Mouse (Mus musculus) limb, embryonic 13.5 days (tissue): ENCODE results near the gene Cfap54. TPM values are rescaled to one million over a fixed set of nuclear protein-coding genes. Genes with fewer than 3 reads are reported as not detected.

Experiments used
- ATAC-seq: fragments of 200-750 bp; cut with Nextera tagmentation; 2 replicates; pipeline ENCODE4 v1.8.0; 2017; ENCODE audit warnings: low read depth, moderate number of reproducible peaks, moderate TSS enrichment; ENCODE audit not compliant: low FRiP score
- H3K27ac ChIP-seq: fragments of 300-500 bp; sonication (generic); 2 replicates; pipeline ENCODE4 v1.5.1; 2015; ENCODE audit warnings: inconsistent platforms, mild to moderate bottlenecking, moderate library complexity
- H3K27me3 ChIP-seq: fragments of 300-500 bp; sonication (generic); 2 replicates; pipeline ENCODE4 v1.6.1; 2015; ENCODE audit warnings: mild to moderate bottlenecking, inconsistent platforms
- H3K36me3 ChIP-seq: fragments of 300-500 bp; sonication (generic); 2 replicates; pipeline ENCODE4 v1.6.1; 2015; ENCODE audit warnings: inconsistent platforms, mild to moderate bottlenecking, moderate library complexity
- H3K4me1 ChIP-seq: fragments of 300-500 bp; sonication (generic); 2 replicates; pipeline ENCODE4 v1.6.1; 2015; ENCODE audit warnings: inconsistent platforms
- H3K4me2 ChIP-seq: fragments of 300-500 bp; sonication (generic); replicated peaks from 2 replicates; pipeline ENCODE4 v1.6.1; 2015; ENCODE audit warnings: inconsistent platforms, mild to moderate bottlenecking, moderate library complexity
- H3K4me3 ChIP-seq: fragments of 300-500 bp; sonication (generic); 2 replicates; pipeline ENCODE4 v1.5.1; 2015; ENCODE audit warnings: moderate library complexity, mild to moderate bottlenecking, inconsistent platforms
- H3K9ac ChIP-seq: fragments of 300-500 bp; sonication (generic); 2 replicates; pipeline ENCODE4 v1.6.1; 2015; ENCODE audit warnings: mild to moderate bottlenecking, inconsistent platforms
- H3K9me3 ChIP-seq: fragments of 300-500 bp; sonication (generic); 2 replicates; pipeline ENCODE4 v1.6.1; 2016; ENCODE audit warnings: inconsistent platforms
- WGBS: fragments of 180-500 bp; shearing (Covaris S2); methylation state at CpG from one replicate; pipeline ENCODE4 v1.1.7; 2015; 5-methylcytosine and 5-hydroxymethylcytosine counted together
- polyA plus RNA-seq: library from polyadenylated mRNA; unstranded; fragments of >200 nt; fragmentation: Nextera tagmentation; extraction: Ambion mirVana; gene quantifications from 2 replicates; pipeline ENCODE4 v1.2.1, GENCODE M21; 2015

Cfap54 gene
- polyA plus RNA-seq, 1 experiment from 2014 or later: 0.15 TPM

- ATAC-seq: no peak
- no peaks in the 10 kb centered on the region for H3K27me3 ChIP-seq
- H3K27ac ChIP-seq: no peak overlapping the region
- 87% methylated on average over 3 of the region's 3 CpGs for WGBS
- no peak overlapping the region for H3K9ac ChIP-seq
- H3K4me3 ChIP-seq: no peak overlapping the region
- no peaks in the 10 kb centered on the region for H3K4me1 ChIP-seq
- no peak overlapping the region for H3K4me2 ChIP-seq
- no peaks in the 10 kb centered on the region for H3K36me3 ChIP-seq
- H3K9me3 ChIP-seq: no peaks in the 10 kb centered on the region
These were observed 39.6 kb downstream of the Cfap54 start for GRCm38 (mm10) chr10:93041850-93042249.

GRCm38 (mm10) chr10:93041392-93041791, 40.0 kb downstream of the Cfap54 start:
- no peak for ATAC-seq
- WGBS: 73% methylated on average over 4 of the region's 4 CpGs
- no peak overlapping the region for H3K27ac ChIP-seq

GRCm38 (mm10) chr10:93036532-93036931, 44.9 kb downstream of the Cfap54 start:
- 67% methylated on average over 3 of the region's 3 CpGs for WGBS

More at GRCm38 (mm10) chr10:93041392-93041791, 40.0 kb downstream of the Cfap54 start:
- no peak overlapping the region for H3K4me2 ChIP-seq
- no peak overlapping the region for H3K4me3 ChIP-seq
- no peaks in the 10 kb centered on the region for H3K36me3 ChIP-seq
- H3K9me3 ChIP-seq: no peaks in the 10 kb centered on the region
- no peak overlapping the region for H3K9ac ChIP-seq
- no peaks in the 10 kb centered on the region for H3K4me1 ChIP-seq
- no peaks in the 10 kb centered on the region for H3K27me3 ChIP-seq

GRCm38 (mm10) chr10:93035489-93035888, 45.9 kb downstream of the Cfap54 start:
- Histone ChIP-seq H3K27ac (no peak overlapping the region), H3K9me3 (no peaks in the 10 kb centered on the region), H3K4me2 (no peak overlapping the region), H3K27me3 (no peaks in the 10 kb centered on the region), H3K4me1 (0 out of 2 replicates have a peak, but pooled peaks cover 4% of the 10 kb centered on the region), H3K36me3 (no peaks in the 10 kb centered on the region), H3K4me3 (no peak overlapping the region), H3K9ac (no peak overlapping the region)
- ATAC-seq: no peak
- 64% methylated on average over 10 of the region's 10 CpGs for WGBS

More at GRCm38 (mm10) chr10:93036532-93036931, 44.9 kb downstream of the Cfap54 start:
- H3K4me1 ChIP-seq: 0 out of 2 replicates have a peak, but pooled peaks cover 4% of the 10 kb centered on the region
- no peak for ATAC-seq
- H3K4me2 ChIP-seq: no peak overlapping the region
- no peak overlapping the region for H3K9ac ChIP-seq
- no peaks in the 10 kb centered on the region for H3K9me3 ChIP-seq
- H3K27me3 ChIP-seq: no peaks in the 10 kb centered on the region
- no peak overlapping the region for H3K4me3 ChIP-seq
- H3K27ac ChIP-seq: no peak overlapping the region
- H3K36me3 ChIP-seq: no peaks in the 10 kb centered on the region

GRCm38 (mm10) chr10:93023295-93023694, 58.1 kb downstream of the Cfap54 start:
- no peaks in the 10 kb centered on the region for H3K9me3 ChIP-seq
- no peak overlapping the region for H3K27ac ChIP-seq
- 84% methylated on average over 8 of the region's 8 CpGs for WGBS
- 0 out of 2 replicates have a peak, but pooled peaks cover 2% of the 10 kb centered on the region for H3K27me3 ChIP-seq
- H3K4me2 ChIP-seq: no peak overlapping the region
- H3K4me3 ChIP-seq: no peak overlapping the region
- no peaks in the 10 kb centered on the region for H3K4me1 ChIP-seq
- H3K9ac ChIP-seq: no peak overlapping the region
- no peak for ATAC-seq
- no peaks in the 10 kb centered on the region for H3K36me3 ChIP-seq

GRCm38 (mm10) chr10:93014059-93014795, 67.2 kb downstream of the Cfap54 start:
- Histone ChIP-seq H3K4me1 (no peaks in the 10 kb centered on the region), H3K27ac (no peak overlapping the region), H3K9me3 (peaks cover 4% of the 10 kb centered on the region; the same call in 1 of the 2 replicates), H3K4me2 (no peak overlapping the region), H3K9ac (no peak overlapping the region), H3K27me3 (no peaks in the 10 kb centered on the region), H3K4me3 (no peak overlapping the region), H3K36me3 (no peaks in the 10 kb centered on the region)
- no peak for ATAC-seq
- WGBS: 37% methylated on average over 8 of the region's 8 CpGs

- ATAC-seq: no peak
- Histone ChIP-seq H3K36me3 (no peaks in the 10 kb centered on the region), H3K4me3 (no peak overlapping the region), H3K4me1 (no peaks in the 10 kb centered on the region), H3K9me3 (peaks cover 4% of the 10 kb centered on the region; the same call in 1 of the 2 replicates), H3K4me2 (no peak overlapping the region), H3K9ac (no peak overlapping the region), H3K27me3 (no peaks in the 10 kb centered on the region), H3K27ac (no peak overlapping the region)
- 75% methylated on average over 14 of the region's 14 CpGs for WGBS
These were observed 70.3 kb downstream of the Cfap54 start for GRCm38 (mm10) chr10:93011085-93011484.

- Histone ChIP-seq H3K4me2 (no peak overlapping the region), H3K27me3 (no peaks in the 10 kb centered on the region), H3K27ac (no peak overlapping the region), H3K9ac (no peak overlapping the region), H3K9me3 (no peaks in the 10 kb centered on the region), H3K4me1 (no peaks in the 10 kb centered on the region), H3K36me3 (no peaks in the 10 kb centered on the region), H3K4me3 (no peak overlapping the region)
- no peak for ATAC-seq
- 40% methylated on average over 3 of the region's 3 CpGs for WGBS
These were observed 74.4 kb downstream of the Cfap54 start for GRCm38 (mm10) chr10:93006970-93007369.

GRCm38 (mm10) chr10:93006405-93006804, 75.0 kb downstream of the Cfap54 start:
- ATAC-seq: no peak

GRCm38 (mm10) chr10:92998536-92998935, 82.9 kb downstream of the Cfap54 start:
- Histone ChIP-seq H3K4me2 (no peak overlapping the region), H3K9me3 (no peaks in the 10 kb centered on the region), H3K27ac (no peak overlapping the region), H3K4me3 (no peak overlapping the region), H3K27me3 (no peaks in the 10 kb centered on the region), H3K9ac (no peak overlapping the region), H3K4me1 (no peaks in the 10 kb centered on the region), H3K36me3 (no peaks in the 10 kb centered on the region)
- WGBS: 82% methylated on average over 9 of the region's 9 CpGs
- ATAC-seq: no peak

More at GRCm38 (mm10) chr10:93006405-93006804, 75.0 kb downstream of the Cfap54 start:
- no peaks in the 10 kb centered on the region for H3K9me3 ChIP-seq
- no peaks in the 10 kb centered on the region for H3K27me3 ChIP-seq
- no peak overlapping the region for H3K9ac ChIP-seq
- no peak overlapping the region for H3K4me2 ChIP-seq
- no peaks in the 10 kb centered on the region for H3K36me3 ChIP-seq
- WGBS: 87% methylated on average over 9 of the region's 9 CpGs
- H3K4me1 ChIP-seq: no peaks in the 10 kb centered on the region
- H3K27ac ChIP-seq: no peak overlapping the region
- H3K4me3 ChIP-seq: no peak overlapping the region

- Histone ChIP-seq H3K36me3 (no peaks in the 10 kb centered on the region), H3K27ac (no peak overlapping the region), H3K4me3 (no peak overlapping the region), H3K9me3 (no peaks in the 10 kb centered on the region), H3K9ac (no peak overlapping the region), H3K27me3 (no peaks in the 10 kb centered on the region), H3K4me1 (no peaks in the 10 kb centered on the region), H3K4me2 (no peak overlapping the region)
- WGBS: 83% methylated on average over 7 of the region's 7 CpGs
- ATAC-seq: no peak
These were observed 86.2 kb downstream of the Cfap54 start for GRCm38 (mm10) chr10:92995186-92995585.

- H3K9me3 ChIP-seq: no peaks in the 10 kb centered on the region
- no peak overlapping the region for H3K9ac ChIP-seq
- H3K4me2 ChIP-seq: no peak overlapping the region
- H3K27ac ChIP-seq: no peak overlapping the region
- no peaks in the 10 kb centered on the region for H3K27me3 ChIP-seq
- no peak for ATAC-seq
- H3K4me1 ChIP-seq: no peaks in the 10 kb centered on the region
- H3K36me3 ChIP-seq: no peaks in the 10 kb centered on the region
- WGBS: 58% methylated on average over 3 of the region's 3 CpGs
- H3K4me3 ChIP-seq: no peak overlapping the region
These were observed 87.1 kb downstream of the Cfap54 start for GRCm38 (mm10) chr10:92994340-92994739.

- Histone ChIP-seq H3K4me2 (no peak overlapping the region), H3K4me3 (no peak overlapping the region), H3K27ac (no peak overlapping the region), H3K4me1 (no peaks in the 10 kb centered on the region), H3K36me3 (no peaks in the 10 kb centered on the region), H3K9ac (no peak overlapping the region), H3K27me3 (no peaks in the 10 kb centered on the region), H3K9me3 (no peaks in the 10 kb centered on the region)
- no peak for ATAC-seq
These were observed 88.9 kb downstream of the Cfap54 start for GRCm38 (mm10) chr10:92992526-92992925.
